Mouse (Mus musculus): ENCODE data around the gene Rcbtb2.

The Rcbtb2 gene

DNA sequence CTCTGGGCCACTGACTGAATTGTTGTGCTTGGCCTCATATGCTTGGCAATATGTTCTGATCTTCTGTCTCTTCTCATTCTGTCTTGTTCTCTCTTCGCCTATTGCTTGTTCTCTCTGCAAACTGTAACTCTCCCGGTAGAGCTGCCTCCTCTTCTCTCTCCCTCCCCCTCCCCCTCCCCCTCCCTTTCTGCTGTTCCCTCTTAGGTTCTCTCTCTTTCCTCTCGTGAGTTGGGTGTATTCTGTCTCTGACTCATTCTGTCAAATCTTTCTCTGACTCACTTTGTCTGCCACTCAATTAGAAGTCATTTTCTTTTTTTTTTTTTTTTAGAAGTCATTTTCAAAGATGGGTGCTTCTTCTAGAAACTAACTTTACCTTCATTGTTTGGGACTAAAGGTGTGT, 23.9 kb downstream of the Rcbtb2 start:
- no peak for DNase-seq (ENCODE audit: low read depth, low spot score)

DNA sequence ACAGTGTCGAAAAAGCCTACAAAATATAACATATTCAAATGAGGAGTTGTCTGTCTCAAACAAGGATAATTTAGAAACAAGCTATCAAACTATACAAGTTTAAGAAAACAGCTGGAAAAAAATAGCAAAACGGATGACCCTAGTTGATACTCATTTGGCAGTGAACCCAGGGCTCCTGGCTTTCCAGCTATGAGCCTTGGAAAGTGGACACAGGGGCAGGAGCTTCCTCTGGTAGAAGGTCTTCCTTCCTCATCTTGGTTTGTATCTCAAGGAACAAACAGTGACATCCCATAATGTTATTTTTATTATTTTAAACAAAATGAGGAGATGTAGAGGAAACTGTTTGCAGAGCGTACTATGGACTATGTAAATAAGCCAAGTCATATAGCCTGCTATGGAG, 25.3 kb downstream of the Rcbtb2 start:
- DNase-seq (ENCODE audit: low read depth, low spot score) = no peak

DNA sequence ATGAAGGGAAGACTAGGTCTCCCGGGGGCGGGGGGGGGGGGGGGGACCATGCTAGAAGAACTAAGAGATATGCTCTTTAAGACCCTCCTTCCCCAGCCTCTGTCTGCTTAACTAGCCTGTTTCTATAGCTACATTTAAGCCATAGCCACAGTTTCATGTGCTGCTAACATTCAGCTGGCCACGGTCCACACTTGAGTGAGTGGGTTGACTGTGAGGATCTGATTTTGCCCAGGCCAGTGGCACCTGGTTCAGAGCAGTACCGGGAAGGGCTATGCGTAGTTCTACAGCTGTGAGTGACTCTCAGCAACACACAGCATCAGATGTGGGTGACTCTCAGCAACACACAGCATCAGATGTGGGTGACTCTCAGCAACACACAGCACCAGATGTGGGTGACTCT, 38.5 kb downstream of the Rcbtb2 start:
- DNase-seq (ENCODE audit: low read depth, low spot score) = no peak

DNA sequence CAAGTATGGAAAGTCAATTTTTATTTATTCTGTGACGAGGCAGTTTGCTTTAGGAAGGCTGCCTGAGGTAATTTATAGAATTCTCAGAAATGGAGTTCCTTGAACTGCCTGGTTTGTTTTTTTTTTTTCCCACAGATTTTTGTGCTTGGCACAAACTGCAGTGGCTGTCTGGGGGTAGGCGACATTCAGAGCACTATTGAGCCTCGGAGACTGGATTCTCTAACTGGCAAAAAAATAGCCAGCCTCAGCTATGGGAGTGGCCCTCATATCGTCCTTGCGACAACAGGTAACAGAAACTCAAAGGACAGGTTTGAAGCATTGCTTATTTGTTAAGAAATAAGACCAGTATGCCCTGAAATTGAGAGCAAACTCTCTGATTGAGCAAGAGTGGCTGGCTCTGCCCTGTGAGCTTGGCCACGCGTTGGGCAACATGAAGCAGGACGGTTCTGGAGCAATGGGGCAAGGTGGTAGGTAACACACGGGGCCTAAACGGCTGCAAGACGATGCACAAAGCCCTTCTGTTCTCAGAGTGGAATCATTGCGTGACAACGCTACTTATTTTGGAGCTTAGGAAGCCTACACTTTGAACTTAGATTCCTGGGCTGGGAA, 39.5 kb downstream of the Rcbtb2 start:
- no peak for DNase-seq (ENCODE audit: low read depth, low spot score)

DNA sequence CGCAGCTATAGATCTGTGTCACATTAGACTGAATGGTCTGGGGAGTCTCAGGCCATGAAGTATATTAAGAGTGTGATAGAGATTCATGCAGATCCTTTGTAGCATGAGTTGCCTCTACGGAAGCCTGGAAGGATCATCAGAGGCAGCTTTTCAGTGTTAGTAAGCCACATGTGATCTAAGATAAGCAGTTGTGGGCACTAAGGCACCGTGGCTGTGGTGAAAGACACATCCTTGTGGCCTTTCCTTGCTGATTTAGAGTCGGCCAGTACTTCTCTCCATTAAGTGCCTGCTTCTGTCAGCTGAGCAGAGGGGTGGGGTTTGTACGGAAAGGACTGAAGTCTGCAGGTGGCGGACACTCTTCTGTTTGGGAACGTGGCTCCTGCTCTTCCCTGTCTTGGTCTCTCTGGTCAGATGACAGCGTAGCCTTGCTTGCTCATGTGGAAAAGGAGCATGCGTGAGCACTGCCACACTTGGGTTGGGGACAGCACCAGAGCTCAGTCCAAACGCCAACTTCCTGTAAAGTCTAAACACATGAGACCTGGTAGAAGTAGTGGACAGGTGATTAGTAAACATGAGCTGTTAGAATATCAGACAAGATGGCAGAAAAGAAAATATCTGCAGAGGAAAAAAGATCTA, 40.6 kb downstream of the Rcbtb2 start:
- no peak for DNase-seq (ENCODE audit: low read depth, low spot score)

DNA sequence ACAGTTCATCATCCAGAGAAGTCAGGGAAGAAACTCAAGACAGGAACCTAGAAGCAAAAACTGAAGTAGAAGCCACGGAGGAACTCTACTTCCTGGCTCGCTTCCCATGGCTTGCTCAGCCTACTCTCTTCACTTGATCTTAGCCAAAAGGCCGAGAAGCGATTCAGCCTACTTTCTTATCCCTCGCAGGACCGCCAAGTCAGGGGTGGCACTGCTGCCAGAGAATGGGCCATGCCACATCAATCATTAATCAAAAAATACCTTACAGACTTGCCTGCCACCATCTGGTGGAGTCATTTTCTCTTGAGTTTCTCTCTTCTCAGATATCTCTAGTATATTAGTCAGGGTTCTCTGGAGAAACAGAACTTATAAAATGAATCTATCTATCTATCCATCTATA, 42.3 kb downstream of the Rcbtb2 start:
- no peak for DNase-seq (ENCODE audit: low read depth, low spot score)

DNA sequence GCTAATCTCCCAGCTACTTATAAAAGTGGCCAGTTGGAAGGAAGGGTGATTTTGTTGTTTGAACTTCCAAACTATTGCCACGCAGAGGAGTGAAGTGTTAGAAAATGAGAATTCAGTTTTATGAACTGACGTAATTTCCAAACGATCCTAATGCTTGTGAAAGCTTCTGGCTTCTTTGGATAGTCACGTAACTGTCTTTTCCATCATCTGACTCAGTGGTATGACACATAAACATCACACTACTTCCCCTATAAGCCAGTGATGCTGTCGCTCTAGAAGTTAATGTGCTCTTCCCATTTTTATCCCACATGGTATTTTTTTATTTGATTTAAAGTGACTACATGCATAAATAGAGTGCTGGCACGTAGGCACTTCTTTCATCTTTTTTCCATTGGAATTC, 45.8 kb downstream of the Rcbtb2 start:
- no peak for DNase-seq (ENCODE audit: low read depth, low spot score)

DNA sequence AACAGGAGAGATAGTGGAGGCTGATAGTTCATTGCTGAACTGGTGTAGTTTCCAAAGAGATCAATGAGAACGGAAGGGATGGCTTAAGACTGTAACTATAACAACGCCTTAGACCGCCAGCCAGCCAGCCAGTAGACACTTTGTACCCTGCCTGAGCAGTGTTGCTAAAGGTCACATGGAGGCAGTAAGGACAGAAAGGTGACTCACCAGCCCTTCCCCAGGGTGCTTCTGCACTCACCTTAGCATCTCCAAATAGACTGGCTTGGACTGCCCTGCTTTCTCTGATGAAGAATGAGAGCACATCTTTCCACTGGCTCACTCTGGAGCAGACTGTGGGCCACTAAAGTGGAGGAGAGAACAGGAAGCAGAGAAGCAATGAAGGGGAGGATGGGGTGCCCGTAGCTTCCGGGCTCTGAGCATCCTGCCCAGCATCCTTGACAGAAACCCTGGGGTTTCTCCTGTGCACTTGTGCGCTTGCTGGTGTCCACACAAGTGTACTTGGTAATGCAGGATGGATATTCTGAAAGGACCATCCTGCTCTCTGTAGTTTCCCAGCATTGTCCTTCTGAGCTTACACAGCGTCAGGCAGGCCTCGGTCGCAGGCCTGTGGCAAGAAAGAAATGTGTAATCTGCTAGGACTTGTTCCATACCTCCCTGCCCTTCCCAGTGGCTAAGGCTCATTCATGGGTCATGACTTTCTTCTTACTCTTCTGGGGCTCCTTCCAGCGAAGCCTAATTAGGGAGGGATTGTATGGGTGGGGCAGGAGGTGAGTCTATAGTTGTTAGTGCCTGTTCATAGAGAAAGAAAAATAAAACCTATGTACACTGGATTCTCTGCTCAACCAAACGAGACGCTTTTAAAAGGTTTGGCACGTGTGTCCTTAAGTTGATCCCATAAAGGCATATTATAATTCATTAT, 47.3 kb downstream of the Rcbtb2 start:
- DNase-seq (ENCODE audit: low read depth, low spot score) = no peak

DNA sequence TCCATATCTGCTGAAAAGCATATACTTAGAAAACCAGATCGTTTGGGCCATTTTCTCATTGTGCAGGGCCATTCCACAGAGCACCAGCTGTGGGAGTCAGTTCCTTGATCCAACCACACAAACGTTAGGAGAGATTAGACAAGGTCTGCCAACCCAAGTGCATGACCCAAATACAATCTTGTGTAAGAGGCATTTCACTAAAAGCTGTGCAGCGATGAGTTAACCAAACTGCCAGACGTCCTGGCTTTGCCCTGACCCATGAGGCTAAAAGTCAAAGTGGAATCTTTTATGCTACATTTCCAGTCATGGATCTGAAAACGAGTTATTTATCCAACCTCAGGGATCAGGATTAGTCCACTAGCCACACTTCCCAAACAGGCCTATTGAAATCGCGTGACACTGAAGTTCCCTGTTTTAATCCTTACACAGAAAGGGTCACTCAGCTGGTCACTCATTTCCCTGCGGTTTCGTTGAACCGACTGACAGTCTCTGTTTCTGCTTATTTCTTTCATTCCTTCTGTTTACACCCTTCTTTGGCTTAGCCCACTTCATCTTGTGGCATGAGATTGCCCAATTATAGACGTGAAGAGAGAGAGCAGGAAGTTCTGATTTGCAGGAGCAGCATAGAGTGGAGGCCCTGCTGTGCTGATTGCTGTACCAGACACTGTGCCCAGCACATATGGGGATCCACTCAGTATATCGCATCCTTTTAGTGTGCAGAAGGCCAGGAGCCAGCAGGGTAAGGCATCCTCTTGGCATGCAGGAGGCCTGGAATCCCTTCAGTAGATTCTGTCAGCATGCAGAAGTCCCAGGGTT, 49.6 kb downstream of the Rcbtb2 start:
- no peak for DNase-seq (ENCODE audit: low read depth, low spot score)

DNA sequence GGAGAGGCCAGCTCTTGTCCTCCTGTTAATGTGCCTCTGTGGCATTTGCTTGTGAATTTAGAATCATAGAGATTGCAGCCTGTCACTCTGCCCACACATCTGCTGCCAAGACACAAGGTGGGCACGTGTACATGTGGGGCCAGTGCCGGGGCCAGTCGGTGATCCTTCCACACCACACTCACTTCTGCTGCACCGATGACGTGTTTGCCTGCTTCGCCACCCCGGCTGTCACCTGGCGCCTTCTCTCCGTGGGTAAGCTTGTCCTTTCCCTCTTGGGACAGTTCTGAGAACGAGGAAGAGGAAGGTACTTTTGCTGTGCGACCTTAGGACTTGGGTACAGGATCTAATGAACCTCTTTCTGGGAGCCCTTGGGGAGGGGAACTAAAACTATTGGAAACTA, 50.8 kb downstream of the Rcbtb2 start:
- no peak for DNase-seq (ENCODE audit: low read depth, low spot score)

DNA sequence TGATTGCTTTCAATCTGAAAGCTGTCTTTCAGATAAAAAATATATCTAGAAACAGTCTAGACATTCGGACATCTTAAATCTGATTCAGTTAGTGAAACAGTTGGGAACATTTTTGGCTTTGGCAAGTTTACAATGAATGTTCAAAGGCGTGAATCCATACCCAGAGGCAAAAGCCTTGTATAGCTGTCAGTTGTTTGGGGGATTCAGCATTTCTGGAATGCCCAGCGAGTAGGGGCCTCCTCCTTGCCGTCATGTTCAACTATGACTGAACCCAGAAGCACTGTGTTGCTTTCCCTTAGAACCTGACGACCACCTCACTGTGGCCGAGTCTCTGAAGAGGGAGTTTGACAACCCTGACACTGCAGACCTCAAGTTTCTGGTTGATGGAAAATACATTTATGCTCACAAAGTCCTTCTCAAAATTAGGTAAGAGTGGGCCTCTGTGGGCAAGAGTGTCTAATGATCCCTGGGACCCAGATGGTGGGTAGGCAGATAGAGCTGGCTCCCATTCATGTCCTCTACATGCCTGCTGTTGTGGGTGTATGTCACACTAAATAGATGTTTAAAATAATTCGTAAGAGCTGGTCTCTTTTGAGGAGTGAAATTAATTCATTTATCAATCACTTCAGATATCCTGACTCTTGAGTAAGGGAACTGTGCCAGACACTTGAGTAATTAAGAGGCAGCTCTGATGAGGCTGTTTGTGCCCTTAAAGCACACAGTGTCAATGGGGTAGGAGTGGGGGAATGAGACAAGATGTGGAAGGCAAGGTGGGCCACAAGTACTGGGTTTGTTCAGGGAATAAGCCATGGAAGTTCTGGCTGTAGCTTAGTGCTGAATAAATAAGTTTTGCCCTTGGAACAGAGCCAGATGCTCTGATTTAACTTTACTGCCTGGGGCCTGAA, 51.5 kb downstream of the Rcbtb2 start:
- no peak for DNase-seq (ENCODE audit: low read depth, low spot score)

DNA sequence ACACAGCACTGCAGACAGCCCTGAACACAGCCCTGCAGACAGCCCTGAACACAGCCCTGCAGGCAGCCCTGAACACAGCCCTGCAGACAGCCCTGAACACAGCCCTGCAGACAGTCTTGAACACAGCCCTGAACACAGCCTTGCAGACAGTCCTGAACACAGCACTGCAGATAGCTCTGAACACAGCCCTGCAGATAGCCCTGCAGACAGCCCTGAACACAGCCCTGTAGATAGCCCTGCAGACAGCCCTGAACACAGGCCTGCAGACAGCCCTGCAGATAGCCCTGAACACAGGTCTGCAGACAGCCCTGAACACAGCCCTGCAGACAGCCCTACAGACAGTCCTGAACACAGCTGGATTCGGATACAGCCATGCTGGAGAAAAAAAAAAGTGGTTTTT, 52.2 kb downstream of the Rcbtb2 start:
- DNase-seq (ENCODE audit: low read depth, low spot score) = no peak

DNA sequence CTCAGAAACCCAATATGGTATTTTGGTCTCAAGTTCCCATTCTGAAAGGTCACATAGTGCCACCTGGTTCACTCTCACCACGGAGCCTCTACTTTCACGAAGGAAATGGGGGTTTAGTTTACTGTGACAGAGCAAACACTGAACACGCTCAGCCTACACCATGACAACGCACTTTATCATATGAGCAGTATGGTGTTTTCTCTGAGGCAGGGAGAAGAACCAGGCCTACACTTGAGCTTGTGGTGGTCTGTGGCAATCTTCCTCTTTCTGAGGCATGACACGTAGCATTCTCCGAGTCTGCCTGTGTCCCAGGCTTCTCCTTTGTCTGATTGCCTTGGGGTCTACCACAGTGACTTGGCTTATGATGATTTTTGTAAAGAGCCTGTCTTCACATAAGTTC, 53.0 kb downstream of the Rcbtb2 start:
- no peak for DNase-seq (ENCODE audit: low read depth, low spot score)

DNA sequence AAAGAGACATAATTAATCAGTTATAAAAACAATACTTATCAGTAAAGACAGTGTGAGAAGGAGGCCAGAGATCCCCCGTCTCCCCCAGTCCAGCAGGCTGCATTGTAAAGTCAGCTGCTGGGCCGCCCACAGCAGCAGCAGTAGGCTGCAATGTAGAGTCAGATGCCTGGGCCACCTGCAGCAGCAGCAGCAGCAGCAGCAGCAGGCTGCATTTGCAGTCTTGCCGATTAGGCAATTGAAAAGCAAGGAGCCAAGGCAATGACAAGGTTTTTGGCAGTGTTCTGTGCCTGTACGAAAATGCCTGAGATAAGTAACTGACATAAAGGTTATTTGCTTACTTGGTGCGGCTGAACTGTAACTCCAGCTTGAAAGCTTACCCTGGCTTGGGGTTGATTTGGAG, 53.4 kb downstream of the Rcbtb2 start:
- no peak for DNase-seq (ENCODE audit: low read depth, low spot score)

DNA sequence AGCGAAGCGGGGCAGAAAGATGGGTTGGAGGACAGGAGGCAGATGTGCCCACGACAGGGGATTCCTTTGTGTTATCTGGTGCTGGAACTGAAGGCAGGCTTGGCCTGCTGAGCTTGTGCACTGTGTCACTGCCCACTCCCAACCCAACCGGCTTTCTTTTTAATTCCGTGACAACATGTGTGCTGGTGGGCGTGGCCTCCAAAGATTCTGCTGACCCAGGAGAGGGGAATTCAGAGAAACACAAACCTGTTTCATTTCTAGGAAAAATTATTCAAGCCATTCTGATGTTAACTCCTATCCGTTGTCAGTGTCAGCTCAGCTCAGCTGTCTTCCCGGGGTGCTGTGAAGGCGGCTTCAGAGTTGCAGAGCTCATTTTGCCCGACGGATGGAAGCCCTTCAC, 55.1 kb downstream of the Rcbtb2 start:
- no peak for DNase-seq (ENCODE audit: low read depth, low spot score)

DNA sequence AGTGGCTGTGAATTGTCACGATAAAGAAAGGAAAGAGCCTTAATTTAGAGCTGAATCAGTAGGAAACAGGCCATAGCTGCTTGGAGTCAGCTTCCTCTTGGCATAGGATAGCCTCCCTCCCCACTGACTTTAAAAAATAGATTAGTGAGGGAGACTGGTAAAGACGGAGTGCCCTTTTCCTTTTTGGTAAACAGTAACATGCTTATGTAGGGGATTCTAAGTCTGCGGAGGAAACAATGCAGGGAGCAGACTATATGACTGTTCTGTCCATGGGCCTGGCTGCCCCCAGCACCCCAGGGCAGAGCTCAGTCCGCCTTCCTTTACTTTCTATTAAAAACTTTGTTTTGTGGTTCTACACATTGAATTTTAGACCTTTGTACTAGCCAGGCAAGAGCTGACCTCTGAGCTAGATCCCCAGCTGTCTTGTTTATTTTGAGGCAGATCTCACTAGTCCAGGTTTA, 56.4 kb downstream of the Rcbtb2 start:
- DNase-seq (ENCODE audit: low read depth, low spot score) = no peak

DNA sequence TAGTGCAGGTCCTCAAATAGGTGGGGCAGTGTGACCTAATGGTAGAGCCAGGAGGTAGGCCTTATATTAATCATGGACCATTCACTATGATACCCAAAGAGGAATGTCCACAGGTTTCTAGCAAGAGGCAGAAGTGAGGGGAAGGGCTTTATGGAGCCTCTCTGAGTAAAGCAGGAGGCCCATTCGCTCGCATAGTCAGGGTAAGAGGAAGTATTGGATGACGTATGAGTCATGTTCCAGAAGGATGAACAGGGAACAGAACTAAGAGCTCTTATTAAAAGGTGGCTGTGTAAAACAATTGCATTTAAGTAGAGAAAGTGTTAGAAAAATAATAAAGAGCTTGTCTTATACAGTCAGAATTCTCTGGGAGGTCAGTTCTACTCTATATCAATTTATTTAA, 57.8 kb downstream of the Rcbtb2 start:
- no peak for DNase-seq (ENCODE audit: low read depth, low spot score)

DNA sequence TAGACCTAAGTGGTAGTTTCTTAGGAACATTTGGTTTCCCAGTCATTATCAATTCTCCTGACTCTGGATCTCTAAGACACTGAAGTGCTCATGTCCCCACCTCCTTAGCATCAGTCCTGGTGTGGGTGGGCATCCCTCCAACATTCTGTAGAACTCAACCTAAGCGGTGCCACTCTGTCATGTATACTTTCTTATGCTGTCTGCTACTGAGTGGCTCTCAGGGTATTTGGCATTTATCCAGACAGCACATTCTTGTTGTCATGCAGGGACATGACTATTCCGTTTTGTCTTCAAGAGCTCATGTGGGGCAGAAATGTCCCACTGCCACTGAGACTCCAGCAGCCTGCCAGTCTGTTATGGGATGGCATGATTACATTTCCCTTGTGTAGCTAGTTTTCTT, 58.3 kb downstream of the Rcbtb2 start:
- DNase-seq (ENCODE audit: low read depth, low spot score) = no peak

DNA sequence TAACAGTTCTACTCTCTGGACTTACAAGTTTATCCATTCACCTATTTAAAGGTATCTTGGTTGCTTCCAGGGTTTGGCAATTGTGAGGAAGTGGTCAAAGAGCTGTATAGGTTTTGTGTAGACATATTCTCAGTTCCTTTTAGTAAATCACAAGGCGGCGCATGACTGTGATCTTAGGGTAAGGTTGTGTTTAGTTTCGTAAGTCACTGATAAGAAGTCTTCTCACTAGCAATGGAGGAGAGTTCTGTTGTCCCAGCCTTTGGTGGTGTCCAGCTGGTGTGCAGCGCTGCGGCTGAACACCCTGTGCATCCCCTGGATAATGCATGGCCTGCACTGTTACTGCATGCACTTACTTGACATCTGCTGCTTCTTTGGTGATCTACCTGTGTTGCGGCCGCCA, 64.0 kb downstream of the Rcbtb2 start:
- no peak for DNase-seq (ENCODE audit: low read depth, low spot score)

DNA sequence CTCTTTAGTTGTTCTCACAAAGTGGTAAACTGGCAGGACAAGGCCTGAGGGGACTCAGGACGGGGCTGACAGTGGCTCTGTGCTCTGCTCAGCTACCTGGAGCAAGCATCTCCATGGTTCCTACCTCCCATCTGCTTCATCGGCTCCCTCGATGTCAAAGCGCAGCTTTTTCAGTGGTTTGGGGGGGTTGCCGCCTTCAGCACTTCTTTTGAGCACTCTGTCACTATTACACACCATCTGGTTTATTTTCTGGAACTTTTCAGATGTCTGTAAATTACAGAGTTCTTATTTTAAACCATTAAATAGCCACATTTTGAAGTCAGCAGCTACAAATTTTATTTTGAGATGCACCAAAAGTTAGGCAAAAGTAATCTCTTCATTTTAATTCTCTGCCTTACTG, 76.2 kb downstream of the Rcbtb2 start:
- DNase-seq (ENCODE audit: low read depth, low spot score) = no peak

DNA sequence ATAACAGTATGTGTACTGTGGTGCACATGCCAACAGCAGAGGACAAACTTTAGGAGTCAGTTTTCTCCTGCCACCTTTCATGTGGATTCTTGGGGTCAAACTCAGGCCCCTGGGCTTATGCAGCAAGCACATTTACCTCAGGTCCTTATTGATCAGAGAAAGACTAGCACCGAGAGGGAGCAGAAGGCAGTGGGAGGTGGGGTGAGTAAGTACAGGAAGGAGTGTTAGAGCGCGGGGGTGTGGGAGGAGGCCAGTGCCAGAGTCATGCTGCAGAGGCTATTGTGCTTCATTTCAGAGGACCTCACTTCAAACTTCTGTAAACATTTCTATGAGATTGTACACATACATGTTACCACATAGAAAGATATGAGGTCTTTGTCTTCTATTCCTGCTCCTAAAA, 78.6 kb downstream of the Rcbtb2 start:
- no peak for DNase-seq (ENCODE audit: low read depth, low spot score)
